In the genomic region with DNA sequence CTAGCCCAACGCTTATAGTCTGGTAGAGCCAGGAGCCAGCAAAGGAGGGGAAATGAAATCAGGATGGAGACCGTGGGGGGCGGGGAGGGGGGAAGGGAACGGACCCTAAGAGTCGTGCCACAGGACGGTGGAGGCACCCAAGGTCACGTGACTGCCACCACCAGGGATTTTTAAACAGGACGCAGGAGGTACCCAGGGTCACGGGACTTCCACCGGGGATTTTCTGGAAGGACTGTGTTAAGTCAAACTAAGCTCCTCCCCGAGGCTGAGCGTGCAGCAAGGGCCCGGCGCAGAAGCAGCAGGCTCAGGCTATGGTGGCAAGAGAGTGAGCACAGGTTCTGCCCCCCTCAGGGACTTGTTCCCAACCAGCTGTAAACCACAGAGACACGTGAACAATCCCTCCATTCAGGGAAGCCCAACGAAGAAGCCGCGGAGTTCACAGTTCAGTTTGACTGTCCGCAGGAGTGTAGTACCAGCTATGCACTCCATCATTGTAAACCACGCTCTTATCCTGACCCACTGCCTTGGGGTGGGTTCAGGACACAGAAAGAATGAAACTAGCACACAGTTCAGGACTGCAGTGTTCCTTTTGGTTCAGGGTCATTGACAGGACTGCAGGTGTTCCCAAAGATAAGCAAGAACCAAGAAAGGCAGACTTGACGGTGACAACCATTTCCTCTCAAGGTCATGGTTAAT, we compare ENCODE assay signal across 8 mouse cellular contexts. TPM values are rescaled to one million over a fixed set of nuclear protein-coding genes. Genes with fewer than 3 reads are reported as not detected.
DNase-seq lines count a peak whose midpoint lies in the region; ATAC-seq and TF ChIP-seq lines count a peak whose summit lies in the region.

No protein-coding gene starts in this region.

- no peak overlapping the region for H3K27ac ChIP-seq in heart, embryonic 16.5 days (ENCODE audit: low read length)
- H3K27ac ChIP-seq in midbrain, embryonic 15.5 days: no peak overlapping the region
- H3K27ac ChIP-seq in hindbrain, postnatal 0 days: no peak overlapping the region

- no peak for TF ChIP-seq CTCF in hindbrain, postnatal 0 days (IDR thresholded peaks at IDR 0.05; ENCODE audit: low read depth)

- H3K36me3 ChIP-seq in heart, embryonic 16.5 days (ENCODE audit: control insufficient read depth, insufficient read depth): no peaks in the 10 kb centered on the region
- H3K36me3 ChIP-seq in megakaryocyte, embryonic 14.5 days (replicated peaks; ENCODE audit: low read length): no peaks in the 10 kb centered on the region
- H3K36me3 ChIP-seq in midbrain, embryonic 15.5 days (replicated peaks): no peaks in the 10 kb centered on the region
- H3K36me3 ChIP-seq in hindbrain, postnatal 0 days (ENCODE audit: insufficient read depth, low read length): no peaks in the 10 kb centered on the region

- H3K9me3 ChIP-seq in heart, embryonic 16.5 days (replicated peaks; ENCODE audit: control insufficient read depth, low read length): no peaks in the 10 kb centered on the region
- H3K9me3 ChIP-seq in megakaryocyte, embryonic 14.5 days: peaks cover 13% of the 10 kb centered on the region
- no peaks in the 10 kb centered on the region for H3K9me3 ChIP-seq in midbrain, embryonic 15.5 days
- no peaks in the 10 kb centered on the region for H3K9me3 ChIP-seq in hindbrain, postnatal 0 days (ENCODE audit: low read length)

- no peaks in the 10 kb centered on the region for H3K27me3 ChIP-seq in heart, embryonic 16.5 days (ENCODE audit: control insufficient read depth, insufficient read depth, low read length)
- H3K27me3 ChIP-seq in megakaryocyte, embryonic 14.5 days (replicated peaks): peaks cover 11% of the 10 kb centered on the region
- H3K27me3 ChIP-seq in midbrain, embryonic 15.5 days (replicated peaks): no peaks in the 10 kb centered on the region
- no peaks in the 10 kb centered on the region for H3K27me3 ChIP-seq in hindbrain, postnatal 0 days (ENCODE audit: insufficient read depth, low read length)

- peak overlapping the region; percentile 15; the same call in 1 of the 2 replicates for H3K4me2 ChIP-seq in heart, embryonic 16.5 days (ENCODE audit: low read depth, low read length)
- no peak overlapping the region for H3K4me2 ChIP-seq in midbrain, embryonic 15.5 days
- H3K4me2 ChIP-seq in hindbrain, postnatal 0 days (ENCODE audit: low read depth, low read length): no peak overlapping the region

- H3K4me3 ChIP-seq in heart, embryonic 16.5 days (ENCODE audit: low read length): no peak overlapping the region
- H3K4me3 ChIP-seq in megakaryocyte, embryonic 14.5 days (replicated peaks): peak overlapping the region; percentile 43
- H3K4me3 ChIP-seq in midbrain, embryonic 15.5 days: no peak overlapping the region
- no peak overlapping the region for H3K4me3 ChIP-seq in hindbrain, postnatal 0 days (ENCODE audit: low read length)

- WGBS in heart, embryonic 16.5 days: 46% methylated on average over 21 of the region's 21 CpGs
- 64% methylated on average over 21 of the region's 21 CpGs for WGBS in midbrain, embryonic 15.5 days
- WGBS in hindbrain, postnatal 0 days: 62% methylated on average over 21 of the region's 21 CpGs

- peaks cover 3% of the 10 kb centered on the region; the same call in 1 of the 2 replicates for H3K4me1 ChIP-seq in heart, embryonic 16.5 days (ENCODE audit: control insufficient read depth, insufficient read depth, low read length)
- H3K4me1 ChIP-seq in megakaryocyte, embryonic 14.5 days: peaks cover 11% of the 10 kb centered on the region
- no peaks in the 10 kb centered on the region for H3K4me1 ChIP-seq in midbrain, embryonic 15.5 days
- no peaks in the 10 kb centered on the region for H3K4me1 ChIP-seq in hindbrain, postnatal 0 days (ENCODE audit: insufficient read depth, low read length)

- DNase-seq in adrenal gland, postnatal 10 days: peak; percentile 34
- DNase-seq in adrenal gland, postnatal 4 days (ENCODE audit: low spot score in 2 of 2): no peak
- DNase-seq in 3T3-L1 (ENCODE audit: low read depth, low spot score): peak; percentile 93
- DNase-seq in cerebellum, postnatal 25 days: no peak
- DNase-seq in hindbrain, postnatal 0 days (ENCODE audit: low spot score): no peak

- no peak for ATAC-seq in heart, embryonic 16.5 days (replicated peaks; ENCODE audit: extremely low read depth, insufficient read depth, low FRiP score)
- no peak for ATAC-seq in midbrain, embryonic 15.5 days (replicated peaks)
- no peak for ATAC-seq in hindbrain, postnatal 0 days

- no peak overlapping the region for H3K9ac ChIP-seq in heart, embryonic 16.5 days (ENCODE audit: low read length)
- no peak overlapping the region for H3K9ac ChIP-seq in midbrain, embryonic 15.5 days
- no peak overlapping the region for H3K9ac ChIP-seq in hindbrain, postnatal 0 days (replicated peaks; ENCODE audit: low read length)

RNA-seq across cellular contexts. Expression of a gene that starts 10.7 kb away (rescaled TPM):
- 10 to 100 TPM; 18.5 to 19.1 TPM for total RNA-seq in adrenal gland, postnatal 10 days (2021)
- total RNA-seq in adrenal gland, postnatal 4 days (2021): 10 to 100 TPM; 24.4 to 25.3 TPM
- polyA plus RNA-seq in heart, embryonic 16.5 days (2015; fragmentation: Nextera tagmentation; extraction: Ambion mirVana): 3.7 and 8.3 TPM in 2 replicates
- polyA plus RNA-seq in megakaryocyte, embryonic 14.5 days (2012; ENCODE audit: insufficient read depth, low replicate concordance): 0.31 TPM in 1 of 2 replicates, not detected in the other
- polyA plus RNA-seq in midbrain, embryonic 15.5 days (2015; fragmentation: Nextera tagmentation; extraction: Ambion mirVana): 5.9 and 7.1 TPM in 2 replicates
- 0.75 and 2.4 TPM in 2 replicates for total RNA-seq in hindbrain, postnatal 0 days (2014; rRNA removed)
- 2.3 and 3.1 TPM in 2 replicates for polyA plus RNA-seq in hindbrain, postnatal 0 days (2015; fragmentation: Nextera tagmentation; extraction: Ambion mirVana)

Comparison
In these comparisons a context has a peak if more than half of its experiments do, and no peak if none do; other contexts are left out.
1. DNase-seq: peak in adrenal gland, postnatal 10 days (single experiment) and 3T3-L1 (single experiment); none in adrenal gland, postnatal 4 days (0 of 2), cerebellum, postnatal 25 days (0 of 2) and hindbrain, postnatal 0 days (single experiment).